ENCODE assay signal across 10 mouse cellular contexts in the genomic region with DNA sequence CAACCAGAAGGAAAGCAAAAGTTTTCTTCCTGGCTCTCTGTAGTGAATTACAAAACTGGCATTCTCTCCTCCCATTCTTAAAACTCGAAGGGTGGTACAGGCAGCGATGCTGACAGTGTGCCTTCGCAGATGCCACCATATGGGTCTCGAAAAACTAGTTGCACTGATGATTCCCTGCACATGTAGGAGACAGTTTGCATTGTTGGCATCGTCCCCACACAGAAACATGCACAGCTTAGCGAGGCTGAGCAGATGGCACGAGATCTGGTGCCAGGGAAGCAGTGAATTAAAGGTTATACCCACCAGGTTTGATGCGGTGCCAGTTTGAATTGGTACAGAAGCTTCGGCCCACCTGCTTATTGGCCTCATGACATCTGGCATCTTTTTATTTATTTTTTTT.
DNase-seq lines count a peak whose midpoint lies in the region; ATAC-seq lines count a peak whose summit lies in the region.
"Had no signal": no experiment of that assay in that cellular context is flagged by ENCODE, and none has a peak within 500 bp of the region (broad histone marks: within the 10 kb centered on the region; RNA-seq: fewer than 3 reads in every experiment).

No protein-coding gene starts in this region.

- no peak overlapping the region for H3K9ac ChIP-seq in hindbrain, embryonic 13.5 days

- H3K27me3 ChIP-seq in hindbrain, embryonic 13.5 days: no peaks in the 10 kb centered on the region
- no peaks in the 10 kb centered on the region for H3K27me3 ChIP-seq in hindbrain, embryonic 10.5 days (ENCODE audit: insufficient read depth, poor library complexity, severe bottlenecking)

- no peak overlapping the region for H3K4me3 ChIP-seq in hindbrain, embryonic 13.5 days
- H3K4me3 ChIP-seq in hindbrain, embryonic 10.5 days: no peak overlapping the region

- WGBS in hindbrain, embryonic 13.5 days: 63% methylated on average over 9 of the region's 9 CpGs
- 88% methylated on average over 9 of the region's 9 CpGs for WGBS in hindbrain, embryonic 10.5 days

- no peak overlapping the region for H3K27ac ChIP-seq in hindbrain, embryonic 13.5 days
- no peak overlapping the region for H3K27ac ChIP-seq in hindbrain, embryonic 10.5 days

- H3K9me3 ChIP-seq in hindbrain, embryonic 13.5 days: no peaks in the 10 kb centered on the region
- H3K9me3 ChIP-seq in hindbrain, embryonic 10.5 days: no peaks in the 10 kb centered on the region

- no peaks in the 10 kb centered on the region for H3K36me3 ChIP-seq in hindbrain, embryonic 13.5 days
- H3K36me3 ChIP-seq in hindbrain, embryonic 10.5 days: no peaks in the 10 kb centered on the region

- no peak for DNase-seq in hindbrain, embryonic 10.5 days (ENCODE audit: low spot score)
- peak; percentile 82 to 86 for DNase-seq in frontal cortex, postnatal 14 days (ENCODE audit: low spot score in 2 of 2)
- DNase-seq in left cerebral cortex, postnatal 14 days (ENCODE audit: low spot score in 2 of 2): peak; percentile 87 to 94
- peak; percentile 84 to 86 for DNase-seq in right cerebral cortex, postnatal 36 days (ENCODE audit: low spot score in 2 of 2)
- DNase-seq in adrenal gland, adult 8-10 months: no peak
- DNase-seq in lung, postnatal 14 days: no peak
- DNase-seq in lung, adult 18-20 months: no peak
- DNase-seq: B cell, adult 2 months; kidney, adult 18-20 months had no signal

- ATAC-seq in hindbrain, embryonic 13.5 days (ENCODE audit: low FRiP score): peak; percentile 83

- no peak overlapping the region for H3K4me2 ChIP-seq in hindbrain, embryonic 13.5 days

- H3K4me1 ChIP-seq in hindbrain, embryonic 13.5 days (replicated peaks): peaks cover 9% of the 10 kb centered on the region
- H3K4me1 ChIP-seq in hindbrain, embryonic 10.5 days (replicated peaks): no peaks in the 10 kb centered on the region

- intact Hi-C loops in left cerebral cortex, postnatal 14 days (cut with DNase I): loop anchor here (10.0 kb wide), 1 partner anchor 162 kb away; no protein-coding TSS in a partner anchor

Comparison
In these comparisons a context has a peak if more than half of its experiments do, and no peak if none do; other contexts are left out.
1. DNase-seq: peak in frontal cortex, postnatal 14 days (2 of 2), left cerebral cortex, postnatal 14 days (2 of 2) and right cerebral cortex, postnatal 36 days (2 of 2); none in hindbrain, embryonic 10.5 days (single experiment), adrenal gland, adult 8-10 months (single experiment), lung, postnatal 14 days (single experiment) and lung, adult 18-20 months (0 of 2).